Mouse (Mus musculus) heart, postnatal 36 days (tissue): ENCODE measurements around the gene Cideb. TPM values are rescaled to one million over a fixed set of nuclear protein-coding genes. Genes with fewer than 3 reads are reported as not detected.

Experiments
- DNase-seq, 2 experiments: peaks; one replicate each; pipeline ENCODE4 v3.0.0; 2021 to 2022
- intact Hi-C: fragments of 180-260 bp; cut with DNase I; formaldehyde crosslinking; loops from one replicate; pipeline ENCODE4 v1.15.1; 2025
- total RNA-seq, 2 experiments: library from RNA; stranded (reverse); gene quantifications; 2 replicates each; pipeline ENCODE4 v1.2.3; 2021

The Cideb gene
- total RNA-seq, 2 experiments from 2014 or later: 0.64 to 1.6 TPM

GRCm38 (mm10) chr14:55727889-55728685 is 30.2 kb downstream of the Cideb start:
- intact Hi-C loops: no loop called here
- no peak for DNase-seq

- intact Hi-C loops: no loop called here
- no peak for DNase-seq
Observed at GRCm38 (mm10) chr14:55726261-55726660, 32.0 kb downstream of the Cideb start.

- intact Hi-C loops: loop anchor here (2.0 to 5.0 kb wide), 2 partner anchors 18 to 87 kb away; partner anchors contain the start of genes Gm49378 and Ipo4
- peak; percentile 24 to 41 for DNase-seq
Observed at GRCm38 (mm10) chr14:55724411-55724871, 33.8 kb downstream of the Cideb start.

DNA sequence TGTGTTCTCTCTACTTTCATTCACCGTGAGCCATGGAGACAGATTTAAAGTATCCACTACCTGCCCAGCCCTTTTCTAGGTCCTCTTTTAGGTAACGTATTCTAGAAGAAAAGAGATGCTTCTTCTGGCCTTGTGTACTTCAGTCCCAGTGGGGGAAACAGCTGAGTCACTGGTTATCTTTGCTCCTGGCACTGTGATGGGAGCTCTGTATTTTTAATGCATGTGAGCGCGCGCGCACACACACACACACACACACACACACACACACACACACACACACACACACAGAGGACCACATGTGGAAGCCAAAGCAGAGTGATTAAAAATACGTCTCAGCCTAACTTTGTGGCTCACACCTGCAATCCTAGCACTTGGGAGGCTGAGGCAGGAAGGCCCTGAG is 34.8 kb downstream of the Cideb start:
- intact Hi-C loops: loop anchor here (5.0 kb wide), 1 partner anchor 86 kb away; the partner anchor contains the start of genes Gm49378 and Ipo4

GRCm38 (mm10) chr14:55722438-55722945 is 35.8 kb downstream of the Cideb start:
- DNase-seq: no peak
- intact Hi-C loops: loop anchor here (1.0 to 5.0 kb wide), 2 partner anchors 40 to 85 kb away; partner anchors contain the start of genes Gm49378 and Ipo4

More for the DNA sequence above, 34.8 kb downstream of the Cideb start:
- no peak for DNase-seq

DNA sequence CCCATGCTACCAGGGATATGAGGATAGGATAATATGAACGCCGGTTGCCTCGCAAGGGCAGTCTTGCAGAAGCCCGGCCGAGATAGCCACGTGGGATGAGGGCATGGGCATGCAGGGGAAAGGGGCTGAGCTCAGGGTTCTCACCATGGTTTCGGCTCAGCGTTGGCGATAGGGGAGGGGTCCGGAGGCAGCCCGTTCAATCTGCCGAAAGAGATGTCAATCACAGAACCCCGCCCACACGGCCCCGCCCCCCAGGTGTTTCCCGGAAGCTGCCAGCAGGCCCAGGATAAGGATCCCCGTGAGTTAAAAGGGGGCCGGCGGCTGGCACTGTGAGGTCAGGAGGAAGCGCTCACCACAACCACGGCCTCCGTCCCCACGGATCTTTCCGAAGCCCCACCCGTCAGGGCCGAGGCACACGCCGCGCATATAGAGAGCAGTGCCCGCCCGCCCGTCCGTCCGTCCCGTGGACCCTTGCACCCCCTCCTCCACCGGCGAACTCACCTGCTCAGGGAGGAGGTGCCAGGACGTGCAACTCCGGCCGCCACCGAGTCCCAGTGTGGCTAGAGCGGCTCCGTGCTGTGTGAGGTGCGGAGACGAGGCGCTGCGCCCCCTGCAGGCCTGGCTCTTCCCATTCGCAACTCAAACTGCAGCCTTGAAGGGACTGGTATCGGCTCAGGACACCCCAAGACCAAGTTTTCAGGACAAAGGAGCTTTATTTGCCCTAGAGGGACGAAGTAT is 36.4 kb downstream of the Cideb start, which contains the start of gene Rabggta:
TSS of gene Rabggta (minus strand) at position 564 of the 738 bp plus-strand sequence.
- DNase-seq: peak; percentile 91

DNA sequence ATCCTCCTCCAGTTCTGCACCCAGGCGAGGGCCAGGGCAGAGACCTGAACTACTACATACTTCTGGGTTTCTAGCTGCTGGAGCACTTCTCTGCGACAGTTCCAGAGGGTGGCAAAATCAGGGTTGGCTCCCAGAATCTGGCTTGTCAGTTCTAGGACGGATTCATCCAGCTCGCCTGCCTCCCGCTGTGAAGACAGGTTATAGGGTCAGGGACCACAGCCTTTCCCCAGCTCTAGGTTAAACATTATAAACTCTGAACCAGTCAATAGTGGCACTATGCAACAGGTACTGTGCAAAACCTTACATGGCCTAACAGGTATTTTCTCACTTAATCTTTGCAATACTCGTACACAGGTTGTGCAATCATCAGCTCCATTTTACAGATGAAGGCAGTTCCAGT is 37.2 kb downstream of the Cideb start:
- intact Hi-C loops: loop anchor here (5.0 kb wide), 1 partner anchor 84 kb away; the partner anchor contains the start of genes Gm49378 and Ipo4
- DNase-seq: no peak

More for the DNA sequence above, 36.4 kb downstream of the Cideb start, which contains the start of gene Rabggta:
- intact Hi-C loops: loop anchor here (1.0 to 5.0 kb wide), 2 partner anchors 40 to 85 kb away; partner anchors contain the start of genes Gm49378 and Ipo4

DNA sequence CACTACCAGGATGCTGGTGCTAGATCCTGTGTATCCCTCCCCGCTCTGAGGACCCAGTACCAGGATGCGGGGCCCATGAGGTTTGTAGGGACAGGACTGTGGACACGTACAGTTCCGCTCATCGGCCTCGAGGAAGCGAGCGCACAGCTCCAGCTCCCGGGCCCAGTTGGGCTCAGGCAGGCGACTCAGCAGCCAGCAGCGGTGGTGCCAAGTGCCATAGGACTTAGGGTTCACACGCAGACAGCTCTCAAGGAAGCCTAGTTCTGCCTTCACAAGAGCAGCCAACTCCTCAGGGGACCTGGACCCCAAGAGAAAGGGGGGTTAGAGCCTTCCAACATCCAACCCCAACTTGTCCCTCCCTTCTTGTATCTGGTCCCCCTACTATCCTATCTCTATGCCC is 37.6 kb downstream of the Cideb start:
- no peak for DNase-seq
- intact Hi-C loops: loop anchor here (5.0 kb wide), 1 partner anchor 83 kb away; the partner anchor contains the start of genes Gm49378 and Ipo4

DNA sequence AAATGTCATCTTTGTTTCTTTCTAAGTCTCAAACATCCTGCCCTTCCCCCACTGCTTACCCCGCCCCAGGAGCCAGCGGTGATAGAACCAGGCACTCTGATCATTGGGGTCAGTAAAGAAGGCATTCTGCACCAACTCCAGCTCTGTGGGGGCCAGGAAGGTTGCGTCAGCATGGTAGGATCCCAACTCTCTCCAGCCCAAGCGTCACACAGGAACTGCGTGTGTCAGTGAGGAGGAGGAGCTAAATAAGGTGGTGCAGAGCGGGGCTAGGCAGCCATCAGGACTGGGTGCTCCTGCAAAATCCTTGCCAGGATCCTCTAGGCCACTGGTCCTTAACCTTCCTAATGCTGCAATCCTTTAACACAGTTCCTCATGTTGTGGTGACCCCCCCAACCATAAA is 38.5 kb downstream of the Cideb start:
- intact Hi-C loops: loop anchor here (5.0 kb wide), 1 partner anchor 82 kb away; the partner anchor contains the start of genes Gm49378 and Ipo4
- DNase-seq: no peak

DNA sequence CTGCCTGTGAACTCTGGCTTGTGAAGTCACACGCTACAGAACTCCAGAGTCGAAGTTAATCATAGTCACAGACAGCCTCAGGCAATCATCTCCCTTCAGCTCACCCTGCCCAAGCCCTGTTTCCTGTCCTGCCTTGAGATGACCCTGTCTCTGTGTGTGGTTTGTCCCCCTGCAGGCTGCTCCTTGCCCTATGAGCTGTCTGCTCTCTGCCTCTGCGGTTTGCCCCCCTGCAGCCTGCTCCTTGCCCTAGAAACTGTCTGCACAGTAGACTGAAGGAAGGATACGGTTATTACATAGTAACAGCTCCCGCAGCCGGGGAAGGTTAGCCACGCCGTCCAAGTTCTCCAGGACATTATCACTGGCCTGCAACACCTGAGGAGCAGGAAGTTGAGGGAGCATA is 41.4 kb downstream of the Cideb start:
- intact Hi-C loops: no loop called here
- DNase-seq: no peak

- intact Hi-C loops: no loop called here
- DNase-seq: no peak
Observed at GRCm38 (mm10) chr14:55716271-55716670, 42.0 kb downstream of the Cideb start.

DNA sequence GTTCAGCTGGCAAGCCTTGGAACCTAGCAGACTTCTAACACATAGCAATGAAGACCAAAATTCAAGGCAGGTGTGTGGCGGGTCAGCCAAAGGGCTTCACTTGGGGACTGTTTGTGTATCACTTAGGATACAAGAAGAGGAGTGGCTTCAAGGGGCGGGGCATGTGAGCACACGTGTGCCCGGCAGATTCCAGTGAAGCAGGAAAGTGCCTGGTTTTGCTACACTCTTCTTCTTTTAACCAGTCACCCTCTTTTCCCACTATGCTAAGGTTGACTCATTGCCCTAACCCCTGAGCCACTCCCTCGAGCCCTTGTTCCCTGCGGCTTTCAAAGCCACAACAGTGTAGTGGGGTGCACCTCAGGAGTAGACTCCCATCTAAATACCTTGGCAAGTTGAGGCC is 43.4 kb downstream of the Cideb start:
- DNase-seq: no peak
- intact Hi-C loops: no loop called here

GRCm38 (mm10) chr14:55713729-55714122 is 44.5 kb downstream of the Cideb start, which contains the start of gene Tgm1:
Tgm1 (minus strand) TSS chr14:55713926.
- intact Hi-C loops: no loop called here
- no peak for DNase-seq

GRCm38 (mm10) chr14:55713007-55713728 is 45.1 kb downstream of the Cideb start:
- DNase-seq: peak in 1 of 2 experiments; percentile 43
- intact Hi-C loops: no loop called here

DNA sequence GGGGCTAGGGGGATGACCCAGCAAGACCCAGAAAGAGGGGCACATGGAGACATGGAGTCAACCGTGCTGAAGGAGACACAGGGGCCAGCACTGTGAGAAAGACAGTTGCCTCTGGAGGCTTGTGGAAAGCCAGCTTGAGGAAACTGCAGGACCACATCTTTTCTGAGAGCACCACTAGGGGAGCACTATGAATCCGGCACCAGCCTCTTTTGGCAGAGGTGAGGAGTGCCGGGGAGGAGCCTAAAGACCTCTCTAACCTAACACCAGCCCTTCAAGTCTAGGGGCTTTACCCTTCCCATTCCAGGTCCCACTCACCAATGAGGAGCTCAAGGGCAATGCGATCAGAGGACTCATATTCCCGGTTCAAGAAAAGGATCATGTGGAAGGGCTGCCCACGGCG is 46.5 kb downstream of the Cideb start:
- intact Hi-C loops: no loop called here
- no peak for DNase-seq

DNA sequence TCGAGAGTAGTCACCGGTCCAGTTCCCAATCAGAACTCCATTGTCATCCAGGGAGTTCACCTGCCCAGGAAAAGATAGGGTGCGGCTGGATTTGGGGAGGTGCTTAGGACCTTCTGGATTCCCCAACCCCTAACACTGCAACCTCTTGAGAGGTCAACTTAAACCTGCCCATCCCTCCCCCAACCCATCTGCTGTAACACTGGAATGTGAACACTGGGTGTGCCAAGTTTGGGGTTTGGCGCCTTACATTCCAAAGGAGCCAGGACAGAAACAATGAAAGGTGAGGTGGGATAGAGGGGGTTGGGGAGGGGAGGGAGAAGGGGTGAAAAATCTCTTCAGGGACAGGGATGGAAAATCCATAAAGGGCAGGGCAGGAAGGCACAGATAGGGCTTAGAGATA is 48.7 kb downstream of the Cideb start:
- DNase-seq: no peak
- intact Hi-C loops: no loop called here

- intact Hi-C loops: no loop called here
- DNase-seq: no peak
Observed at GRCm38 (mm10) chr14:55707397-55707796, 50.9 kb downstream of the Cideb start.

DNA sequence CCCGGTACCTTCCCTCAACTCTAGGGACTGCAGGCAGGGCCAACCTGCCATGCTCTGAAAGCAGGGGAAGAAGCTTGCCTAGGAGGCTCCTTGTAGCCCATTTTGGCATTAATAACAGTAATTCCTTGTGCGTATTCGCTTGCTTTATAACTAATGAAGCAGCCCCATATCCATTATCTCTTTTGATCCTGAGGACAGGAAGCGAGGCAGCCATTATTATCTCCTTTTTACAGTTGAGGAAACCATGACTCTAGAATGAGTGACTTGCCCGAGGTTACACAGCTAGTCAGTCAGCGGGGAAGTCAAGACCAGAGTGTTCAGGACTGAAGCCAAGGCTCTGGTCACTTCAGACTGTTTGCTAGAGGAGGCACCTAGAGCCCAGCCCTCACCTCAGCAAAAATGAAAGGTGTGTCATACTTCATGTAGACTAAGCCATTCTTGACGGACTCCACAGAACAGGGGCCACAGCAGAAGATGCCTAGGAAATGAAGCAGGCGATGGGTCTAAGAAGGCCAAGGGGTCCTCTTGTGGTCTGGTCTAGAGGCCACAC is 52.1 kb downstream of the Cideb start:
- intact Hi-C loops: no loop called here
- no peak for DNase-seq
